Mouse (Mus musculus) c-Kit-negative CD71-positive TER-119-positive erythroid progenitor cells, embryonic 14.5 days (primary cell): Measurements from ENCODE around the gene Ube2h.
"Not testable (repeated sequence)": the region's sequence is repeated elsewhere in the genome, so short reads cannot be mapped to it uniquely, and the experiment has no call there.

Experiments
- DNase-seq: peaks from one replicate; pipeline ENCODE4 v3.0.0-alpha.2; 2013; ENCODE audit warnings: low read depth, low spot score

Ube2h gene

GRCm38 (mm10) chr6:30304399-30304917, at the start of gene Ube2h:
Gene Ube2h (minus strand): TSS chr6:30304539.
- peak; percentile 97 for DNase-seq

- no peak for DNase-seq
Measured at GRCm38 (mm10) chr6:30353661-30354060, 49.3 kb upstream of the Ube2h start.

GRCm38 (mm10) chr6:30352762-30353161, 48.4 kb upstream of the Ube2h start:
- no peak for DNase-seq

GRCm38 (mm10) chr6:30351290-30351689, 47.0 kb upstream of the Ube2h start:
- DNase-seq: no peak

GRCm38 (mm10) chr6:30347288-30347801, 43.0 kb upstream of the Ube2h start:
- no peak for DNase-seq

- DNase-seq: no peak
Measured at GRCm38 (mm10) chr6:30346737-30347136, 42.4 kb upstream of the Ube2h start.

- DNase-seq: no peak
Measured at GRCm38 (mm10) chr6:30344032-30344431, 39.7 kb upstream of the Ube2h start.

GRCm38 (mm10) chr6:30340231-30340873, 36.0 kb upstream of the Ube2h start:
- no peak for DNase-seq

- DNase-seq: no peak
Measured at GRCm38 (mm10) chr6:30336912-30337311, 32.6 kb upstream of the Ube2h start.

GRCm38 (mm10) chr6:30332262-30332661, 27.9 kb upstream of the Ube2h start:
- no peak for DNase-seq

- no peak for DNase-seq
Measured at GRCm38 (mm10) chr6:30330706-30331105, 26.4 kb upstream of the Ube2h start.

- no peak for DNase-seq
Measured at GRCm38 (mm10) chr6:30325932-30326501, 21.7 kb upstream of the Ube2h start.

- no peak for DNase-seq
Measured at GRCm38 (mm10) chr6:30321002-30321401, 16.7 kb upstream of the Ube2h start.

GRCm38 (mm10) chr6:30319216-30319615, 14.9 kb upstream of the Ube2h start:
- DNase-seq: no peak

- DNase-seq: no peak
Measured at GRCm38 (mm10) chr6:30312006-30312405, 7.7 kb upstream of the Ube2h start.

GRCm38 (mm10) chr6:30308751-30309150, 4.4 kb upstream of the Ube2h start:
- peak; percentile 25 for DNase-seq

- DNase-seq: peak; percentile 78
Measured at GRCm38 (mm10) chr6:30307691-30308090, 3.4 kb upstream of the Ube2h start.

- DNase-seq: not testable (repeated sequence)
Measured at GRCm38 (mm10) chr6:30303771-30304398, 454 bp downstream of the Ube2h start.

- DNase-seq: peak; percentile 28
Measured at GRCm38 (mm10) chr6:30302781-30303631, 1.3 kb downstream of the Ube2h start.

- DNase-seq: no peak
Measured at GRCm38 (mm10) chr6:30302156-30302555, 2.2 kb downstream of the Ube2h start.

GRCm38 (mm10) chr6:30300901-30301300, 3.4 kb downstream of the Ube2h start:
- no peak for DNase-seq

- DNase-seq: peak; percentile 60
Measured at GRCm38 (mm10) chr6:30300372-30300771, 4.0 kb downstream of the Ube2h start.
